Mouse (Mus musculus) left cerebral cortex, postnatal 36 days (tissue): ENCODE measurements around the gene Frmpd1. TPM values are rescaled to one million over a fixed set of nuclear protein-coding genes. Genes with fewer than 3 reads are reported as not detected.

Experiments
- DNase-seq, 2 experiments: peaks; one replicate each; pipeline ENCODE4 v3.0.0; 2021 to 2022; ENCODE audit warnings: low spot score in 2 of 2, mixed read lengths in 1 of 2
- intact Hi-C: fragments of 180-260 bp; cut with DNase I; formaldehyde crosslinking; loops from one replicate; pipeline ENCODE4 v1.15.1; 2025
- total RNA-seq, 2 experiments: library from RNA; stranded (reverse); gene quantifications; 2 replicates each; pipeline ENCODE4 v1.2.3; 2021

Gene Frmpd1
- total RNA-seq, 2 experiments from 2014 or later = 11.7 to 16.4 TPM

- intact Hi-C loops = no loop called here
- no peak for DNase-seq
These were observed 37.7 kb downstream of the Frmpd1 start for GRCm38 (mm10) chr4:45222395-45222794.

DNA sequence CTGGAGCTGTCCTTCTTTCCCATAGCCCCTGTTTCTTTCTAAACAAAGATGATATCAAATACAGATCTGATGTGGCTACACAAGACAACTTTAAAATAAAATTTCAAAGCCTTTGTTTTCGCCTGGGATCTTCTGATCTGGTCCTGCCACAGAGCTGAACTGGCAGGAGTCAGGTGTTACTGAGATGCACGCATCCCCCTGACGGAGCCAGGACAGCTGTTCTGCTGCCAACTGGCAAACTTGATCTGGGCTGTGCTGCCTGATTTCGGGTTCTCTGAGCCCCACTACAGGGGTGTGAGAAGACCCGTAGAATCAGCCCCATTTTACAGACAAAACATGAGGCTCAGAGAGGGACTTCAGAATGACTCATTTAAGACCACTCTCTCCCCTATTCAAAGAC is 45.6 kb downstream of the Frmpd1 start:
- intact Hi-C loops = no loop called here
- DNase-seq = no peak

DNA sequence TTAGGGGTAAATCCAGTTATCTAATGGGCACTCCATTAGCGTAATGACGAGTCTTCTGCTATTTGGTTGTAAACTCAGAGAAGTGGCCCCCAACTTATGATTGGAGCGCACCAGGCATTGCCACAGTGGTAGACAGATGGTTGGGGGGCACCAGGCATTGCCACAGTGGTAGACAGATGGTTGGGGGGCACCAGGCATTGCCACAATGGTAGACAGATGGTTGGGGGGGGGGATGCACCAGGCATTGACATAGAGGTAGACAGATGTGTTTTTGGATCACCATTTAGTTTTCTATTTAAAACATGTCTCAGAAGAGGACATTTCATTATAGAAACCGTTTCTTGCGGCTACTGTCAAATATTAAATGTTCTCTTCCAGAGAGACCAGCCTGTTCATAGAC is 53.6 kb downstream of the Frmpd1 start:
- DNase-seq = no peak
- intact Hi-C loops = no loop called here

- intact Hi-C loops = no loop called here
- no peak for DNase-seq
These were observed 56.7 kb downstream of the Frmpd1 start for GRCm38 (mm10) chr4:45241330-45241729.

- no peak for DNase-seq
- intact Hi-C loops = no loop called here
These were observed 57.5 kb downstream of the Frmpd1 start for GRCm38 (mm10) chr4:45242163-45242562.

DNA sequence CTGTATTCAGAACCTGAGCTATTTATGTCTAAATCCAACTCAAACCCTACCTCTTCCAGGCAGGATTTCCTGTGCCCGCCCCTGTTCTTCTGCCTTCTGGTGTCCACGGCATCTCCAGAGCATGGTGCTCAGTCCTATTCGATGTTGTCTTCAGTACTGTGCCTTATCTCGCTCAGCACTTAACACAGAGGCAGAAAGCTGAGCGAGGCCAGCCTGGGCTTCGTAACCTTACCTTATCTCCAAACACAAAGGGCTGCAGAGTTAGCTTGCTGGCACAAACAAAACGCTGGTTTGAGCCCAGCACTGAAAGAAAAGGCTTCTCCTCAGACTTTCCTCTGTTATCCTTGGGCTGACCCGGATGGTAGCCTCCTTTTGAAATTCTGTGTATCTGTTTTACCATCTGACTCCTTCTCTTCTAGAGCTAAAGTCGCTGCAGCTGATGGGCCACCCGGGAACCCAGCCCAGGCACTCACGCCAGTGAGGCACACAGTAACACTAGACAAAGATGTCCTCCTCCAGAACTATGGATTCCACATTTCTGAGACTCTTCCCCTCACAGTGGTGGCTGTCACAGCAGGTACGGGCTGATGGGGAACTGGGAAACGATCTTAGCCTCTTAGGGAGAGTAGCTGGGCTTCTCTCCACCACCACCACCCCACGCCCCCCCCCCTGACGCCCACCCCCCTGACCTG is 58.7 kb downstream of the Frmpd1 start:
- no peak for DNase-seq
- intact Hi-C loops = no loop called here

- intact Hi-C loops = no loop called here
- DNase-seq = no peak
These were observed 66.6 kb downstream of the Frmpd1 start for GRCm38 (mm10) chr4:45251265-45251664.

GRCm38 (mm10) chr4:45252861-45253262 is 68.2 kb downstream of the Frmpd1 start:
- intact Hi-C loops = no loop called here
- no peak for DNase-seq

GRCm38 (mm10) chr4:45253839-45254601 is 69.3 kb downstream of the Frmpd1 start:
- intact Hi-C loops = loop anchor here (2.0 kb wide), 1 partner anchor 45 kb away; no protein-coding TSS in a partner anchor
- DNase-seq = no peak

DNA sequence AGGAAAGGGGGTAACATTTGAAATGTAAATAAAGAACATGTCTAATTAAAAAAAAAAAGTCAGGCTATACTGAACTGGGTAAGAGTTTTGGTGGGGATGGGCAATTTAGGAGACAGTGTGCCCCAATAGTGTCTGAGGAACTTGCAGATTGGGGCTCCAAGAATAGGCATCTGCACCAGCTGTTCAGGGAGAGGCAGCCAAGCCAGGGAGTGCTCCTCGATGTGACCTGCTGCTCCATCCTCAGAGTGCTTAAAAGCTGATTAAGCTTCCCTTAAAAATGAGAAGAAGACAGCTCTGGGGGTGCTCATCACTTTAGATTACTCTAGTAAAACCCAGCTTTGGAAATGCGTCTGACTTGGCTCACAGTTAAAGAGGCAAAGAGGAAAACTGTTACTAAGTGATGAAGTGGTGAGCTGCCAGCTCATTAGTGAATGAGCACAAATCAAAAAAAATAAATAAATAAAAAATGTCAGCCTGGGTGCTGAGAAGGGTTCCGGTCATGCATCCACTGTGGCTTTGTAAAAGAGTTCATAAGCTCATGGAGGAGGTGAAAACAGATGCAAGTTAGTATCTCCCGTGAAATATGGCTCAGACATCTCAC is 74.7 kb downstream of the Frmpd1 start:
- no peak for DNase-seq
- intact Hi-C loops = no loop called here

DNA sequence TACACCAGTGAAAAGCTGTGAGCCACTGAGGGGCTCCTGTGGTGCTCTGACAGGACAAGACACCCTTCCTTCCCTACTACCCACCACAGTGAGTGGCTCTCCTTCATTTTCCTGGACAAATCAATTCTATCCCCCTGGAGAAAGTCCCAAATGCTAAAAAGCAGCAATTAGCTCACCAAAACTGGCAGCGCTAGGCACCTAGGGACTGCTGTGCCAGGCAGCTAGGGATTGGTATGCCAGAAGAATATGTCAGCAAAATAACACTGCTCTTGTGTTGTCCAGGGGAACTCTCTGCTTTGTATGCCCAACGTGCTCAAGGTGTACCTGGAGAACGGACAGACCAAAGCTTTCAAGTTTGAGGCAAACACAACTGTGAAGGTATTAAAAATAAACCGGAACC is 76.9 kb downstream of the Frmpd1 start:
- DNase-seq = no peak
- intact Hi-C loops = no loop called here

DNA sequence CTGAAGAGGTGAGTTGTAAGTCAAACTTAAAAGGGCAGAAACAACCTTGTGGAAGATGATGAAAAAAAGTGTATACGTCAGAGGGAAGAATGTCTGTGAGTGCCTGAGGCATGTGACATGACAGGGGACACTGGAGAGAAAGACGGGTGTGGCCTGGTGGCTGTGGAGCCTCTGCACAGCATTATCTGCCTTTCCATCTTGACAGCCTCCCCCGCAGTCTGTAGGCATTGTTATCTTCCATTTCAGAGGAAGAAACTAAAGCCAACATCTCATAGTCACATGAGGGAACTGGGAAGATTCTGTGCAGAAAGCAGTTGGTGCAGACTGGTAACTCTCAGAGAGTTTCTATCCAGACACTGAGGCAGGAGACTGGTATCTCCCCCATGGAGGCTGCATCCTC is 83.2 kb downstream of the Frmpd1 start:
- no peak for DNase-seq
- intact Hi-C loops = no loop called here

GRCm38 (mm10) chr4:45271041-45271452 is 86.4 kb downstream of the Frmpd1 start:
- peak in 1 of 2 experiments; percentile 15 for DNase-seq
- intact Hi-C loops = no loop called here

- no peak for DNase-seq
- intact Hi-C loops = no loop called here
These were observed 91.1 kb downstream of the Frmpd1 start for GRCm38 (mm10) chr4:45275770-45276169.

DNA sequence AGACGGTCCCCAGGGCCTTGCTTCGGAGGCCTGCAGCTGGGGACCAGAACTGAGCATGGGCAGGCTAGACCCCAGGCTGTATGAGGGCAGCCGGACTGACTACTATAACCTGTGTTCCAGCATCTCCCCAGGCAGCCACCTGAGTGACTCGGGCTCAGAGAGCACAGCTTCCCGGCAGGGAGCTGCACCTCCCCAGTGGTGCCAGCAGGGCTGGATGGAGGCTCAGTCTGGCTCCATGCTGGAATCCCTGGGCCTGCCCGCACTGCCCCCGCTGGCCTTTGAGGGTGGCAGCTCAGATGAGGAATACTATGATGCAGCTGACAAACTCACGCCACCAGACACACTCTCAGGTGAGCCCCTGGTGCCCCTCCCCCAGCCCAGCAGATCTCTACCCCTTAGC is 94.6 kb downstream of the Frmpd1 start:
- intact Hi-C loops = no loop called here
- no peak for DNase-seq

GRCm38 (mm10) chr4:45279981-45280548 is 95.4 kb downstream of the Frmpd1 start:
- intact Hi-C loops = loop anchor here (1.0 to 5.0 kb wide), 3 partner anchors 117 to 263 kb away; partner anchors contain the start of genes Polr1e and Tomm5
- DNase-seq = peak; percentile 27 to 51

- intact Hi-C loops = no loop called here
- no peak for DNase-seq
These were observed 101.6 kb downstream of the Frmpd1 start for GRCm38 (mm10) chr4:45286318-45286717.

GRCm38 (mm10) chr4:45287906-45288305 is 103.2 kb downstream of the Frmpd1 start:
- intact Hi-C loops = no loop called here
- no peak for DNase-seq

DNA sequence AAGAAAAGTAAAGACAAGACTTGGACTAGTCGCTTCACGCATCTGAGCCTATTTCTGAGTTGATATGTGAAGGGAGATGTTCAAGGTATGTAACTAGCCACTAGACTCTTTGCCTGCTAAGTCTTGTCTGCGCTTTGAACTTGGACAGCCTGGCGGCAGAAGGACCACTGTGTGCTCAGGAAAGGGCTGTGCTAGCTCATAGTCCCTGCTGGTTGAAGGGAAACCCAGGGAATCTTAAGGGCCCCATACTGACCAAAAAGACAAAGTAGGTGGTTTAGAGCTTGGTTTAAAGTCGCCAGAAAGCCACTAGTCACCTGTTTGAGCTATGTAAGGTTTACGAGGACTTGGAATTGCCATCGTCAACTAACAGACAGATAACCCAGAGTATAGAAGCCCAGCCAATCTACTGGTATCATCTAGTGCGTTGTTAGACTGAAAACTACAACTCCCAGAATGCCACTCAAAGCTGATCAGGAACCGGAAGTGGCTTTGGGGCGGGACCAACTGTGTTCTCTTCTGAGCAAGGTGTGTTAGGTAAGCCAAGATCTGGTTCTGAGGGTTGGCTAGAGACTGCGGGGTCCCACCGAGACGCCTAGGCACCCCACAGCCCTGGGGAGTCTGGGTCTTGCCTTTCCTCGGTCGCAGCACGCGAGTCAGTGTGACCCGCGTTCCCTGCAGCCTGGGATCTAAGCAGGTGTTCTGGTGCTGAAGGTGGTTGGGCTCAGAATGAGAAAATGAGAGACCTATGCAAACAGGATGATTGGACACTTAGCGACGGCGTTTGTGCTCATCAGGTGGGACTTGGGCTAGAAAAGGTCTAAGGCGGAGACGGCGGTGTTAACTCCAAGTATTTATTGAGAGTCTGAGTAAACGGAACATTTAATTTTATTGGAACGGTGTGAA is 112.2 kb downstream of the Frmpd1 start, which contains the start of gene Trmt10b:
Trmt10b (plus strand) TSS at position 466 of the 903 bp plus-strand sequence.
- intact Hi-C loops = no loop called here
- peak; percentile 66 to 68 for DNase-seq
